Mouse (Mus musculus) thymus, postnatal 14 days (tissue): ENCODE data around the gene Best2.

Source experiments
- DNase-seq: peaks from one replicate; pipeline ENCODE4 v3.0.0; 2021

Gene Best2

GRCm38 (mm10) chr8:85014431-85014830, at the start of gene Best2:
Gene Best2 (minus strand): TSS chr8:85014531.
- DNase-seq = no peak

DNA sequence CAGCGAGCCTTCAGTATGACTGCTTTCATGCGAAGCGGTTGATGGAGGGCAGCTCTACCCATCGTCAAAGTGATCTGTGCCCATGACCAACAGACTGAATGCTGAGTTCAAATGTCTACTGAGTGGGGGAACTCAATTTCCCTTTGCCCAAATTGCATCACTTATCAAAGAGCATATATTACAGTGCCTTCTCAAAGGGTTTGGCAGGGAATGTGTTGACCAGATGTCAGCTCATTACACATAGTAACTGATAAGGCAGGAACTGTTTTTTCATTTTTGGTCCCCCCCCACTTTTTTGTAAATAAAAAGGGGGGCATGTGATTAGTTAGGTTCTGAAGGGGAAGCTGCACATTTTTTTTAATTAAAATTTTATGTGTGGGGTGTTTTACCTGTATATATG, 48.3 kb upstream of the Best2 start:
- no peak for DNase-seq

- peak; percentile 89 for DNase-seq
Observed at GRCm38 (mm10) chr8:85059879-85060616, 45.7 kb upstream of the Best2 start, which contains the start of gene Fbxw9. Gene Fbxw9 (plus strand): TSS chr8:85060055.

DNA sequence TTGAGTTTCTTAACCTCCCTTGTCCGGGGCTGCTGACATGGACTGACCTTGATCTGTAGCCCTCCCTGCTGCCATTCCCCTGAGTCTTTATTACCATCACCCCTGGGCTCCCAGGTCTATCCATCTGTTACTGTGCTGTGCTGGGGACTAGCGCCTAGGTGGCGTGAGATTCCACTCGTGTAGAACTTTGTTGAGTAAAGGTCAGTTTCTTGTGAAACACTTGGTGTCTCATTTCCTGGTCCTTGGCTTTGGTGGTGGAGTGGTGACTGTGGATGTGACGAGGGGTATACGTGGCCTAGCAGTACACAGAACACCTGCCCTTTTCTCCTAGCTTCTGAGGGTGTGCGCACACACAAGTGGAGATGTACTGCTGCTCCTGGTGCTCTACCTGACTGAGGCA, 43.0 kb upstream of the Best2 start:
- DNase-seq = no peak

GRCm38 (mm10) chr8:85043619-85044018, 29.3 kb upstream of the Best2 start:
- no peak for DNase-seq

- DNase-seq = peak; percentile 85
Observed at GRCm38 (mm10) chr8:85037681-85038531, 23.6 kb upstream of the Best2 start.

- no peak for DNase-seq
Observed at GRCm38 (mm10) chr8:85037366-85037680, 23.0 kb upstream of the Best2 start.

DNA sequence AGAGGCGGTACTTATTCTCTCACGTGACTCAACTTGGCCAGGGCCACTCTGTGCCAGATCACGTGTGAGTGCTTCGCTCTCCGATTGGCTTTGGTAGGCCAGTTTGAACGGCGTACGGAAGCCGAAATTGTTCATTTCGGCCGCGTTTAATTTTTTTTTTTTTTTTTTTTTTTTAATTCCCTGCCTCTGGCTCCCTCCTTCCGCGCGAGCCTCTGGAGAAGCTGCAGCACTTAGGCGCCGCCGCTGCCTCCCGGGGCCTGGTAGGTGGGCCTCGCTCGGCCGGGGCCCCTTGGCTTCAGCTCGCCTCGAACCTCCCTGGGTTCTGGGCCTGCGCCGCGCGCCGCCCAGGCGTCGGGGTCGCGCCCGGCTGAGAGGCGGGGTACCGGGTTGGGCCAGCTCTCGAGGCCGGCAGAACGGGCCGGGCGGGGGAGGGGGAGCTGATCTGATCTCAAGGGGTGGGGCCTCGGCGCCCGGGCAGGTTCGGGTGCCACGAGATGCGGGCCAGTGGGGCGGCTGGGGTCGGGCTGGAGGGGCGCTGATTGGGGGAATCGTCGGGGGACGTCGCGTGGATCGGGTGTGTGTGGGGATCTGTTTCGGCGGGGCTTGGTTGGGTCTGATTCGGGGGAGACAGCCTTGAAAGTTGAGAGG, 22.5 kb upstream of the Best2 start, which contains the start of gene Tnpo2:
Gene Tnpo2 (plus strand): TSS at position 198 of the 648 bp plus-strand sequence.
- DNase-seq = peak; percentile 89

DNA sequence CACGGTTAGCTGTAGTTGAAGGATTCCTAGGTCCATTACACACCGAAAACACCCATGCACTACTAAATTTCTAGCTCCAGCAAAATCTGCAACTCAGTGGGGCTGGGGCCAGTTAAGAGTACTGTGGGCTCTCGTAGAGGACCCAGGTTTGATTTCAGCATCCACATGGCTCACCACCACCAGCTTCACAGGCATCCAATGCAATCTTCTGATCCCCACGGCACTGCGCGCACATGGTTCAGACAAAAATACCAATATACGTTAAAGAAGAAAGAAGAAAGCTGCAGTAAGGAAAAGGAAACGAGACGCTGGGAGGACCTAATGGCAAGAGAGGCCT, 22.0 kb upstream of the Best2 start:
- no peak for DNase-seq

- peak; percentile 40 for DNase-seq
Observed at GRCm38 (mm10) chr8:85035728-85036310, 21.5 kb upstream of the Best2 start.

DNA sequence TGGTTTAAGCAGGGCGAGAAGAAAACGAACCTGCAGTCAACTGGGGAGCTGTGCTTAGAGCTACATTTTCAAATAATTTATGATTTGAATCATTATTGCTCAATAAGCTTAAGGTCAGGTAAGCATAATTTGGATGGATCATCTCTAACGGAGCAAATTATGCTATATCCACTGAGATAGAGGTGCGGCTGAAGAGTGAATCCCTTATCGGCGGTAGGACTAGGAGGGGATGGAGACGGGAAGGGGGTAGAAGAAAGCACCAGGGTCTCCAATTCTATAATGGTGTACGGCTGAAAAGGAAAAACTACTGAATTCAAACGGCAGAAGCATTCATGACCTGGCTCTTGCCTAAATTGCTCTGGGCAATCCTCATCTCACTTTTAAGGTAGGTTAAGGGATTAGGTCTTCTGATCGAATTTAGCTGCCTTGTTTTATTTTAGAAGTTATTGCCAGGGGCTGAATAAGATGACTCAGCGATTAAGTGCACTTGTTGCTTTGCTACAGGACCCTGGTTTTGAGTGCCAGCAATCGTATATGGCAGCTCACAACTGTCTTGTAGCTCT, 20.9 kb upstream of the Best2 start:
- no peak for DNase-seq

DNA sequence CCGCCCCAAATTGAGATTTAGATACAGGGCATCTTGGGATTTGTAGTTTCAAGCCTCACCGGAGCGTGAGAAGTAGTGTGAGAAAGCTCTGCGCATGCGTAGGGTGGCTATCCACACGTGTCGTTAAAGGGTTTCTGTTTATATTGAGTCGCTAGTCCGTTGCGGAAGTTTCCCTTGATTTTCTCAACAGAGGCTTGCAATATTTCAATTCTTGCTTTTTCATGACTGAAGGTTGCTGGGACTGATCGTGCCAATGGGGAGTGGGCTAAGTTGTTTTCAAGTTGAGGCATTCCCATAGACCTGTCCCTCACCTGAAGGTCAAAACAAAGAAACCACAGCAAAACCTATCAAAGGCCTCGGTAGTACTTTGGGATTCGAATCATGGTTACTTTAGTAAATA, 20.4 kb upstream of the Best2 start:
- peak; percentile 87 for DNase-seq

GRCm38 (mm10) chr8:85033867-85034266, 19.5 kb upstream of the Best2 start:
- no peak for DNase-seq

DNA sequence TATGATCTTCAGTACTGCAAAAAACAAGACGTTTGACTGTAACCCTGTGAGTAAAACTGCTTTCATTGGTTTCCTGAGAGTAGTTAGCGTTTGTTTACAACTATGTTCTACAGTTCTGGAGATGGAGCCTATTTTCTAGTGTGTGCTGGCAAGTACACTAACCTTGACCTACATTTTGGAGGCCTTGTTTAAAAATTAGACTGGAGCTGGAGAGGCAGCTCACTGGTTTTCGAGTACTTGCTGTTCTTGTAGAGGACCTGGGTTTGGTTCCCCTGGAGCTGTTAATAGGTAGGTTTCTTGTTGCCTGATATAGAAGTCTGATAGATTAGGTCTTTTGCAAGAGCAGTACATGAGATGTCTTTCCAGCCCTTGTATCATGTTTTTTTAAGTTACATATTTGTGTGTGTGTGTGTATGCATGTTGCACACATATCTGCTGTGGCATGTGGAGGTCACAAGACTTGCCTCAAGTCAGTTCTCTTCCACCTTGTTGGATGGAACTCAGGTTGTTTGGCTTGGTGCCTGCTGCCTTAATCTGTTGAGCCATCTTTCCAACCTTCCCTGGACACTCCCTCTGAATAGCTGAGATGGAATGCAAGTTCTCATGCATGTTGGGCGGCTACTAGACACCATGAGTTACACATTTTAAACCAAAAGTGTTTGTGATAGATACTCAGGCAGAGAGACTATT, 18.4 kb upstream of the Best2 start:
- DNase-seq = no peak

- no peak for DNase-seq
Observed at GRCm38 (mm10) chr8:85029271-85029670, 14.9 kb upstream of the Best2 start.

GRCm38 (mm10) chr8:85027922-85028321, 13.6 kb upstream of the Best2 start:
- no peak for DNase-seq

DNA sequence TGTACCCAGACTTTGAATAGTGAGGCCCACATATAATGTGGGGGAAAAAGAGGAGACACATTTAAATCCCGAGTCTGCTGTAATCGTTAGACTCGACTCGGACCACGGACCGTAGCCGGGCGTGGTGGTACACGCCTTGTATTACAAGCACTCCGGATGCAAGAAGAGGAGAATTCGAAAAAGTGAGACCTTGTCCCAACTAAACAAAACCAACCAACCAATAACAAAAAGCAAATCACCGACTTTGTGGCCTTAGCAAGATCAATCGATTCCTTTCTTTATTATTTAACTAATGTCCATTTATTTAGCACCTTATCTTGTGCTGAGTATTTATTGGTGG, 13.2 kb upstream of the Best2 start:
- DNase-seq = peak; percentile 28

DNA sequence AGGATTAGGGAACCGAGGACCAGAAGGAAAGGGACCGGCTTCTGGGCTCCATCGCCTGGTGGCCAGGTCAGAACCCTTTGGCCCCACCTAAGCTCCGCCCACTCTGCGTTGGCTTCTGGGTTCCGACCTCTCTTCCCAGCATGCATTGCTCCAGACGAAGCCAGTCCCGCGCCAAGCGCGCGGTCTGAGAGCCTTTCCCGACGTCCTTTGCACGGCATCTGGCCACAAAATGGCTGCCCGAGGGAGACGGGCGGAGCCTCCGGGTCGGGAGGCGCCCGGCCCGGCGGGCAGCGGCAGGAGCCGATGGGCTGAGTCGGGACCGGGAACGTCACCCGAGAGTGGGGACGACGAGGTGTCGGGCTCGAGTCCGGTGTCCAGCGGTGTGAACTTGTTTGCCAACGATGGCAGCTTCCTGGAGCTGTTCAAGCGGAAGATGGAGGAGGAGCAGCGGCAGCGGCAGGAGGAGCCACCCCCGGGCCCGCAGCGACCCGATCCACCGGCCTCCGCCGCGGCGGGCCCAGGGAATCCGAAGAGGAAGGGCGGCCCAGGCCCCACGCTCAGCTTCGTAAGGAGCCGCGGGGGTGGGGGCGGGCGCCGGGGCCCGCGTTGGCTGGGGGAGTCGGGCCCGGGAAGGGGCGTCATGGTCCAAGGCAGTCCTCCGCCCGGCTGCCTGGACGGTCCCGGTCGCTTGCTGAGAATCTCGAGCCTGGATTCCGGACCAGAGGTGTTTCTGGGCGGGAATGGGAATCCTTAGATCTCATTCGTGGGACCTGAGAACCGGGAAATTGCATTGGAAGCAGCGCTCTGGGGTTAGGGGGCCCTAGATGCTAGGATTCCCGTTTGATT, 12.6 kb upstream of the Best2 start, which contains the start of gene Trir:
Gene Trir (plus strand): TSS at position 154 of the 846 bp plus-strand sequence.
- peak; percentile 94 for DNase-seq

GRCm38 (mm10) chr8:85025098-85025932, 11.0 kb upstream of the Best2 start, which contains the start of gene Asna1:
Gene Asna1 (minus strand): TSS chr8:85025281.
- peak; percentile 80 for DNase-seq

GRCm38 (mm10) chr8:85023846-85024245, 9.5 kb upstream of the Best2 start:
- no peak for DNase-seq
